Mouse (Mus musculus) left cerebral cortex, adult 9 months (tissue): ENCODE data around the gene Gm10639.
"Not testable (repeated sequence)": the region's sequence is repeated elsewhere in the genome, so short reads cannot be mapped to it uniquely, and the experiment has no call there.

ENCODE experiments used
- DNase-seq, 2 experiments: peaks; one replicate each; pipeline ENCODE4 v3.0.0; 2022; ENCODE audit warnings: low spot score in 2 of 2

The Gm10639 gene

DNA sequence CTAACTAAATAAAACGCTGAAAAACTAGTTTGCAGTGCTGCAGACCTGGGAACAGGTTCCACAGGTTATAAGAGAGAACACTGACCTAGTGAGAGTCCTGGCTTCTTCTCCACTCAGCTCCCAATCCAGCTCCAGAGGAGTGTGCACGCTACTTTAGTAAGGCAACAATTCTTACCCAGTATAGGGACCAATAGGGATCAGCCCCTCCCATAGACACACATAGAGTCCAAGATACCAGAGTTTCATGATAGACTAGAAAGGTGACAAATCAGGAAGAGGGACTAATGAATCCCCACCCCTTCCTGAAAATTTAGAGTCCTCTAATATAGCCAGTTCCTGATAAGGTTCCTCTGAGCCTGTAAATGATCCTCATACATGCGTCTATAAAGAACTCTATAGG is 57.3 kb downstream of the Gm10639 start:
- DNase-seq = no peak

DNA sequence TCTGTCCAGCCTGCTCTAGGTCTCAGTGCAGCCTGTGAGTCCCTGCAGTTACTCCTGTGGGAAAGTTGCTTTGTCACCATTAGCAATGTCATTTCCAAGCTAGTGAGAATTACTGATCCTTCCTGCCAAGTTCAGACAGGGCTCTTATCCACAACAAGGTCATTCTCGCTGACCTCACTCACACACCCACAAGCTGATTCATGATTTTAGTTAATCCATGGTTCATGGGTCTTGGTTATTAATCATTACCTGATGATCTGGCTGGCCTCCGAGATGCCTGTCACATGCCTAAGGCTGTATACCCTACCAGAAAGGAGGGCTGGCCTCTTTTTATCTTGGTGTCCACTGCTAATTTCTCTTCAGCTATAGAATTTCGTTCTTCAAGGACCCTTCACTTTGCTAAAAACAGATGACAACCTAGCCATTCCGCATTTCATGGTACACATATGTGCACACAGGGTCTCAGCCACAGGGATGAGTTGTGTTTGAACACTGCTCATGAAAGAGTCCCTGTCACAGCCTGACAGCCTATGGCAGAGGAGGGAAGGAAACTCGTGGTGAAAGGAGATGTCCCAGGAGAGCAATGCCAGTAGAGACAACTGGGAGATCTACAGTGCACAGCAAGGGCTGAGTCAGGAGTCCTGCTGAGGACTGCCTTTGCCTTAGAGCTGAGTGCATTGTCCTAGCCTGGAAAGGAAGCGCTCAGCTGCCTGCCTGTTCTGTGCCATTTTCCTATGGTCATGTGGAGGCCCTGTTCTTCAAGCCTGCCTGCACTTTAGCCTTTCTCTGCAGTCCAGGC is 58.7 kb downstream of the Gm10639 start:
- DNase-seq = not testable (repeated sequence)

DNA sequence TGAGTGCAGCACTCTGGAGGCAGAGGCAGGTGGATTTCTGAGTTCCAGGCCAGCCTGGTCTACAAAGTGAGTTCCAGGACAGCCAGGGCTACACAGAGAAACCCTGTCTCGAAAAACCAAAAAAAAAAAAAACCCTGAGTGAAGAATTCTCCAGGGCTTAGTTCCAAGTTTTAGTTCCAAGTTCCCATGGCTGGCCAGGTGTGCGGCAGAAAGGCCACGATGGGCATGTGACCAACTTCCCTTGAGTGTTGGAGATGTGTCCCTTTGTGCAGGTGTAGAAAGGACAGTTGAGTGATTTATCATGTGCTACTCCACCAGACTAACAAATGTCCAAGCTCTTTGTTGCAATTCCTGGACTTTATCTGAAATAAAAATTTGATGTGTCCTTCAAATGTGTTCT is 59.4 kb downstream of the Gm10639 start:
- not testable (repeated sequence) for DNase-seq

DNA sequence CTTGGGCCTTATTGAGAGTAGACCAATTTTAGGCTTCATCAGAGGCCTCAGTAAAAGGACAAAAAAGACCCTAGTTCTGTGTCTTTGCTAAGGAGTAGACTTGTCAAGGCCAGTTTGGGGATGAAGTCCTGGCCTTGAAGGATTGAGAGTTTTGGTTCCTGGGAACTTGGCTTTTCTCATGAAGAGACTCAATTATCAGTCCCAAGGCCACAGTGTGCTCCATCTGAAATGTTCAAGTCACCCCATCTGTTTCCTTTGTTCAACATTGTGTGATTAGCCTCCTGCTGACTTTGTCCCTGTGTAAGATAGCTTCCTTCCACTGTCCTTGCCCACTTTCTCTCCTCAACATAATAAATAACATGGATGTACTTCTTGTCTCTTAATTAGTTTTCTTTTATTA is 60.3 kb downstream of the Gm10639 start:
- DNase-seq = not testable (repeated sequence)

DNA sequence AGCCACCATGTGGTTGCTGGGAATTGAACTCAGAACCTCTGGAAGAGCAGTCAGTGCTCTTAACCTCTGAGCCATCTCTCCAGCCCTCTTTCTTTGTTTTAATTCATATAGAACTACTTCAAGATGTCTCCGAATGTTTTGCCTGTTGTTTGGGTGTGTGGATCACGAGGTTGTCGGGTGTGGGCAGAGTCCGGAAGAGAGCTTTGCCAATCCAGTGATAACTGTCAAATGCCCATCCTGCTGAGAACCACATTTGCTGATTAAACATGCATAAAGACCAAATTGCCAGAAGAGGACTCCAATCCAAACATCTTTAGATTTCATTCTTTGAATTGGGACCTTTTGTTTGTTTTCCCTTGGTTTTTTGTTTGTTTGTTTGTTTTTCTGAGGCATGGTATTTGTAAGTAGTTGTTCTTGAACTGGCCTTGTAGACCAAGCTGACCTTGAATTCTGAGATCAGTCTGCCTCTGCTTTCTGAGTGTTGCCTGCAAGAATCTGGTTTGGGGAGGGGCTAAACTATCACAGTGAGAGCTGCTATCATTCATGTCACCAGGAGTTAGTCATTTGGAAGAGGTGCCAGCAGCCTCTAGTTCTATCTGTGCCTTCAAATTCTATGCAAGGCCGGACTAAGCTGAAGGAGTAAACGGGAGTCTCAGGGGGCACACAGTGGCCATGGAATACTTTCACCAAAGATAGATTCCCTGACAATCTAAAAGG is 61.9 kb downstream of the Gm10639 start:
- no peak for DNase-seq
